Mouse (Mus musculus) layer of hippocampus, adult 8-10 months (tissue): Measurements from ENCODE around the gene Gstz1. TPM values are rescaled to one million over a fixed set of nuclear protein-coding genes. Genes with fewer than 3 reads are reported as not detected.
"Not testable (repeated sequence)": the region's sequence is repeated elsewhere in the genome, so short reads cannot be mapped to it uniquely, and the experiment has no call there.

Experiments
- DNase-seq, 2 experiments: peaks; one replicate each; pipeline ENCODE4 v3.0.0; 2022; ENCODE audit warnings: low spot score in 2 of 2
- total RNA-seq, 4 experiments: library from RNA; stranded (reverse); gene quantifications; 2 replicates each; pipeline ENCODE4 v1.2.4; 2022

Gene Gstz1
- total RNA-seq, 4 experiments from 2014 or later: 51.9 to 56.0 (median 54.8) TPM

DNA sequence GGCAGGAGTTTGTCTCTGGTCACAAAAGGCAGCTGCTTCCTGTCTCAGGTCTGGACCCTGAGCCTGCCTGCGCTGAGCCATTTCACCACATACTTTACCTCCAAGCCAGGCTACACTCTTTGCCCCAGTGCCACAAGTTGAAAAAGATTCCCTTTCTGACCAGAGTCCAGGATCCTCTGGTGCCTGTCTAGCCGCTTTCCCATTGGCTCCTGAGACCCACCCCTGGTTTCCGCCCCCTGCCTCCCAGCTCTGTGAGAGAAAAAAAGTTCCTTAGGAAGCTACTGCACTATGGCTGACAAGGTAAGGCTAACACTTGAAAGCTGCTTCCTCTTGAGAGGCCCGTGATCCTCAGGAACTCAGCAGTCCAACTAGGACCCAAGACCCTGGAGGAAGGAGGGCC, 10.4 kb downstream of the Gstz1 start:
- DNase-seq: no peak

DNA sequence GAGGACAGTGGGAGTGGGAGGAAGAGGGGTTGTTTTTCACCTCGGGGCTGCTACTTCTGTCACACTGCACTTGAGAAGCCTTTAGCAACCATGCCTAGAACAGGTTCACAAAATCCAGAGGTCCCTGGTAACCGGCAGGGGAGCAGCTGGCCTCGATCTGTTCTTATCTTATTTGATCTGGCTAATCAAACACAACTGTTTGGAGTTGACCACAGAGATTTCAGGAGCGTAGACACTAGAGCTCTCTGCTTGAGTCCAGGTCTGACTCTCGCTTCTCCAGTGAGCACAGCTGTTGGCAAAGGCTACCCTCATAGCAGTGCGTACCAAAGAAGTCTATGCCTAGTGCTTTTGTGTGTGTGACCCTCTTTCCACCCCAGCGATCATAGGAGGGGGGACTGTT, 11.1 kb downstream of the Gstz1 start:
- no peak for DNase-seq

DNA sequence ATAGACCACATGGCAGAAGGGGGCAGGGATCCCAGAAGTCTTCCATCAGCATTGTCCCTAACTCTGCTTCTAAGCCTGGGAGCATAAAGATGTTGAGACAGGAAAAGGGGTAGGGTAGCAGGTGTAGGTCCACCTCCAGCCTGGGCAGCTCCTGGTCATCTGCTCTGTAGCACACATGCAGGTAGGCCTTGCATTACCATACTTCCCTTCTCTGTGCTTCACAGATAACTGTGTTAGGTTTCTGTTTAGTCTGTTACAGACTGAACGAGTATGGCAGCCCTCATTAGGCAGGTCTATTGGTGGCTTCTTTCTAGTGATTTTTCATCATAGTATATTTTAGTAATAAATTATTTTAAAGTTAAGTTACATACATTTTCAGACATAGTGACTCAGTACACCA, 13.3 kb downstream of the Gstz1 start:
- no peak for DNase-seq

DNA sequence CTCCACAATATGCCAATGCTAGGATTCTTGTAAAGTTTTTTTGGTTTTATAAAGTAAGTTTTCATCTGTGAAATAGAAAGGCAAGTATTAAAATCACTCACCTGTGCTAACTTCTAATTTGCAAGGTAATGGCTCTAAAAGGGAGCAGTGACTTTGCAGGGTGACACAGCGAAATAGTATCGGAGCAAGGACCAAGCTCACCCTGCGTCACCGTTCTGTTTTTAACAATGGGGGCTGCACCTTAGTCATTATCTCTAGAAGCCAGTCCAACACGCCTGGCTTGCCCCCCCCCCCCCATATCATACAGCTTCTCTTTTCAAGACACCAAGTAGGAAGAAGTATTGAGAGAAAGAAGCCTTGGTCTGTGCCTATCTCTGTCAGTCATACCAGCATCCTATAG, 13.8 kb downstream of the Gstz1 start:
- no peak for DNase-seq

DNA sequence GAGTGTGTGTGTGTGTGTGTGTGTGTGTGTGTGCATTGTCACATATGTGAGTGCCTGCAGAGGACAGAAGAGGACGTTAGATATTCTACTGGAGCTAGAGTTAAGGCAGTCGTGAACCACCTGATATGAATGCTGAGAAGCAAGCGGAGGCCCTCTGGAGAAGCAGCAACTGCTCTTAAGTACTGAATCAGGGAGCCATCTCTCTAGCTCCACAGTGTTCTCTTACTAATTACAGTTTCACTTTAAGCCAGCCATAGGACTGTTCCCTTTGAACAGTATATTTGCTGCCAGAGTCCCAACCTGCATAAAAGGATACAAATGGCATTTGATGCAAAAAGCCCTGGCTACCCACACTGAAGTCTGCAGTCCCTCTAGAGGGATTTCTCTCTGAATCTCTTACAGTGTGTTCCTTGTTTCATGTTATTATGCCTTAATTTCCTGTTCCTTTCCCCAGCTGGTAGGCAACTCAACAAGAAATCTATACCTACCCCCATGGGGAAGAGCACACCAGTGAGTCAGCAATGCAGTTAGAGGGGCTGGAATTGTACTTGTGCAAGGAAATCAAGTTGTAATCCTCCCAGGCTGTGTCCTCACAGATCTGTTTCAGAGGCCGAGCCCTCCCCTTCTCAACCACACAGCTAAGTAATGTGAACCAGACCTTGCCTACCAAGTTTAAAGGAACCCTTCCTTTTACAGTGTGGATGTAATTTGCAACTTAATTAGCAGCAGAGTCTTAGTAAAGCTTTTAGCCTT, 28.4 kb downstream of the Gstz1 start:
- DNase-seq: no peak

DNA sequence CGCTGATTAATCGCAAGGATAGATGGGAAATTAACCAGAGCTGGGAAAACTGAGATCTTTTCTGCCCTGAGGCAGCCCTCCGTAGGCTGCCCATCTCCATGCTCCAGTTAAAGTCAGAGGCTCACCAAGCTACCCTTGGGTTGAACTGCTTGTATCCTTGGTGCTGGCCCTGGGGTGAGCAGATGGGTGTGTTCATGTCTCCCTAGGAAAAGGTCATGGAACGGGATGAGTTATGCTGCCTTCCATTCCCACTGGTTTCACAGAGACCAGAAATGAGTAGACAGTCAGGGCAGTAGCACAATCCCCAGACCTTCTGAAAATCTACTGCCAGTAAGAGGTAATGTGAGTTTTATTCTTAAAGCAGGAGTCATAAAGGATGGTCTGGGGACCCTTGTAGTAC, 30.7 kb downstream of the Gstz1 start:
- no peak for DNase-seq

DNA sequence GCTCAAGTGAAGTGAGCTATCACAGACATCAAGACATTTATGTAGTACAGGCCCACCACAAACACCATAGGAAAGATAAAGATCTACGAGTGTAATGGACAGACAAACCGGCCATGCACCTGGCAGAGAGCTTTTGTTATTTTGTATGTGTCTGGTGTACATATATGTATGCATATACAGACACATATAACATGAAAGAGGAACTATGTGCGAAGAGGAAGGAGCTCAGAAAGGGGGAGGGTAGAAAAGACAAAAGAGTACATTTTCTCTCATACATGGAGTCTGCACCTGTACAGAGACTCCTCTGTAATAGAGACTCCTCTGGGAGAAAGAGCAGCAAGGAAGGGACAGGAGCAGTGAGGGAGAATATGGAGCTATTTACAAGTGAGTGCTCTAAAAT, 46.0 kb downstream of the Gstz1 start:
- DNase-seq: no peak

- no peak for DNase-seq
Measured at GRCm38 (mm10) chr12:87195069-87195468, 48.1 kb downstream of the Gstz1 start.

- no peak for DNase-seq
Measured at GRCm38 (mm10) chr12:87196310-87196709, 49.3 kb downstream of the Gstz1 start.

- no peak for DNase-seq
Measured at GRCm38 (mm10) chr12:87198792-87199191, 51.8 kb downstream of the Gstz1 start.

GRCm38 (mm10) chr12:87199206-87199972, 52.4 kb downstream of the Gstz1 start, which contains the start of gene Samd15:
Gene Samd15 (plus strand): TSS chr12:87199723.
- DNase-seq: peak in 1 of 2 experiments; percentile 17

GRCm38 (mm10) chr12:87199973-87200586, 53.1 kb downstream of the Gstz1 start, which contains the start of gene Tmed8:
Gene Tmed8 (minus strand): TSS chr12:87200454.
- DNase-seq: peak; percentile 72 to 75

DNA sequence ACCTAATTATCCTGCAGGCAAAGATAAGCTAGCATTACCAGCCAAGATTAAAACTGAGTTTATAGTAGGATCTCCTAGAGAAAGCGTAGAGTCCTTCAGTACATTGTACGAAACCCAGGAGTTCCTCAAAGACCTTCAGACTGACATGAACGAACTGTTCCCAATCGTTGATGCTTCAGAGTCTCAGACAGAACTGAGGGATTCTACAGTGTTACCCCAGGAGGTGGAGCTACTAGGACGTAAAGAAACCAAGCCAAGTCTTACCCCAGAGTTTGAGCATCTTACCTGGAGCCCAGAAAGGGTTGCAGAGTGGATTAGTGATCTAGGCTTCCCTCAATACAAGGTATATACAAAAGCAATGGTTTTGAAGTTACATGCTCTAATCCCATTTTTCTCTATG, 54.7 kb downstream of the Gstz1 start:
- DNase-seq: no peak

GRCm38 (mm10) chr12:87205789-87206188, 58.8 kb downstream of the Gstz1 start:
- not testable (repeated sequence) for DNase-seq

DNA sequence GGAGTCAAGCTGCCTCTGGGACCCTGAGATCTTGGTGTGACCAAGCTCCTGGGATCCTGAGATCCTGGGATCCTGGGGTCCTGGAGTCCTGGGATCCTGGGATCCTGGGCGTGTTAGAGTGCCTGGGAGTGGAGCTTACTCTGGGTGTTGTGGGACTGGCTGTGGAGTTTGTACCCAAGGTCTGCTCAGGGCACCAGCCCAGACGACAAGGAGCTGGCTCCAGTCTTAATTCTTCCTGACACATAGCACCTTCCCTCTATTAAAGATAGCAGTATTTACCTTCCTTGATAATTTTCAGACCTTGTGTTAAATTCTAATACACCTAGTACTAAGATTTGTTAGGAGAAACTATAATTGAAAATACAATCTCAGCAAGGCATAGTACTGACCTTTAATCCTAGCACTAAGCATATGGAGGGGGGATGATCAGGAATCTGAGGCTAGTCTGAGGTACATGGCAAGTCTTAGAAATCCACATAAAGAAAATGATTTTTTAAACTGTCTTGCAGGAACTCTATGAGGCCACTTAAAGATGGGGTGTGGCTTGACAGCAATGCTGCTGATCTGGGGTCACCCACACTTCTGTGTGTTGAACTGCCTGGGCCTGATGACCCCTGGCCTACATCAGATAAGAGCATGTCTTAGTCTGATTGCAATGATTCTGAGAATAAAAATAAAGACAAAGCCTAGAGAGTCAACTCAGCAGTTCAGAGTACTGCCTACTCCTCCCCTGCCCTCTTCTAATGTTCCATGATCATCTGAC, 66.1 kb downstream of the Gstz1 start:
- no peak for DNase-seq

Other genes starting within 250 kb of the Gstz1 start
- gene Cipc, start 200.1 kb upstream of the Gstz1 start, total RNA-seq: 10 to 100 TPM; 70.7 to 89.0 (median 86.1) TPM
- 10 to 100 TPM; 12.3 to 18.3 (median 13.7) TPM for gene Zdhhc22, start 156.7 kb upstream of the Gstz1 start, total RNA-seq
- gene Tmem63c, start 125.8 kb upstream of the Gstz1 start, total RNA-seq: 10 to 100 TPM; 30.7 to 42.1 (median 36.4) TPM
- gene Ngb, start 44.6 kb upstream of the Gstz1 start, total RNA-seq: 1 to 10 TPM; 2.6 to 4.2 (median 3.4) TPM
- 10 to 100 TPM; 18.0 to 19.8 (median 18.7) TPM for gene Pomt2, start 803 bp downstream of the Gstz1 start, total RNA-seq
- 1 to 10 TPM; 3.1 to 4.5 (median 4.2) TPM for gene Samd15, start 52.6 kb downstream of the Gstz1 start, total RNA-seq
- 10 to 100 TPM; 25.6 to 32.4 (median 29.0) TPM for gene Tmed8, start 53.3 kb downstream of the Gstz1 start, total RNA-seq
- gene Noxred1, start 91.6 kb downstream of the Gstz1 start, total RNA-seq: 1 to 10 TPM; 1.4 to 4.1 (median 2.7) TPM
- 10 to 100 TPM; 56.4 to 62.0 (median 61.4) TPM for gene Vipas39, start 119.1 kb downstream of the Gstz1 start, total RNA-seq
- 100 to 1,000 TPM; 150 to 192 (median 175) TPM for gene Ahsa1, start 119.3 kb downstream of the Gstz1 start, total RNA-seq
- under 1 TPM in 2 of 4 experiments, not detected in 2; 0.29 TPM for gene Ism2, start 152.5 kb downstream of the Gstz1 start, total RNA-seq
- gene Sptlc2, start 241.2 kb downstream of the Gstz1 start, total RNA-seq: 10 to 100 TPM; 32.5 to 50.1 (median 37.4) TPM